Mouse (Mus musculus): ENCODE measurements at regions not wholly inside any gene's neighbourhood (a gene's known extent, or its start where the extent isn't known, plus 50 kb on each side); places are given as distances from the start of the nearest gene placed in this dataset.

- H3K9me3 ChIP-seq (ENCODE audit: low read length): no peaks in the 10 kb centered on the region
- no peaks in the 10 kb centered on the region for H3K36me3 ChIP-seq (ENCODE audit: insufficient read depth, low read length)
- WGBS: 77% methylated on average over 6 of the region's 6 CpGs
- no peak overlapping the region for H3K4me2 ChIP-seq (ENCODE audit: low read depth, low read length, poor library complexity, severe bottlenecking)
- no peaks in the 10 kb centered on the region for H3K27me3 ChIP-seq (ENCODE audit: insufficient read depth, low read length)
- no peak for TF ChIP-seq CTCF (IDR thresholded peaks at IDR 0.05)
- H3K4me3 ChIP-seq (ENCODE audit: low read depth, low read length): no peak overlapping the region
- ATAC-seq (ENCODE audit: low FRiP score): no peak
- no peaks in the 10 kb centered on the region for H3K4me1 ChIP-seq (ENCODE audit: insufficient read depth, low read length)
- no peak overlapping the region for H3K27ac ChIP-seq (ENCODE audit: low read depth, low read length)
- no peak for DNase-seq (ENCODE audit: low spot score)
- H3K9ac ChIP-seq (replicated peaks; ENCODE audit: low read length, poor library complexity, severe bottlenecking): no peak overlapping the region
Observed at GRCm38 (mm10) chr13:37622366-37623088, 155.7 kb upstream of the Rreb1 start.

- WGBS: 35% methylated on average over 1 of the region's 1 CpGs
- ATAC-seq (ENCODE audit: low FRiP score) (peak; percentile 35; the same call in 1 of the 2 replicates), DNase-seq (ENCODE audit: low spot score) (no peak)
- Histone ChIP-seq H3K4me2 (ENCODE audit: low read depth, low read length, poor library complexity, severe bottlenecking) (no peak overlapping the region), H3K36me3 (ENCODE audit: insufficient read depth, low read length) (no peaks in the 10 kb centered on the region), H3K4me3 (ENCODE audit: low read depth, low read length) (no peak overlapping the region), H3K9me3 (ENCODE audit: low read length) (no peaks in the 10 kb centered on the region), H3K9ac (replicated peaks; ENCODE audit: low read length, poor library complexity, severe bottlenecking) (no peak overlapping the region), H3K4me1 (ENCODE audit: insufficient read depth, low read length) (no peaks in the 10 kb centered on the region), H3K27ac (ENCODE audit: low read depth, low read length) (no peak overlapping the region), H3K27me3 (ENCODE audit: insufficient read depth, low read length) (no peaks in the 10 kb centered on the region)
- no peak for TF ChIP-seq CTCF (IDR thresholded peaks at IDR 0.05)
Observed at GRCm38 (mm10) chr13:37624741-37625140, 153.5 kb upstream of the Rreb1 start.

- Histone ChIP-seq H3K9ac (replicated peaks; ENCODE audit: low read length, poor library complexity, severe bottlenecking) (no peak overlapping the region), H3K4me1 (ENCODE audit: insufficient read depth, low read length) (no peaks in the 10 kb centered on the region), H3K4me3 (ENCODE audit: low read depth, low read length) (no peak overlapping the region), H3K27me3 (ENCODE audit: insufficient read depth, low read length) (no peaks in the 10 kb centered on the region), H3K4me2 (ENCODE audit: low read depth, low read length, poor library complexity, severe bottlenecking) (no peak overlapping the region), H3K27ac (ENCODE audit: low read depth, low read length) (no peak overlapping the region), H3K9me3 (ENCODE audit: low read length) (no peaks in the 10 kb centered on the region), H3K36me3 (ENCODE audit: insufficient read depth, low read length) (no peaks in the 10 kb centered on the region)
- no peak for TF ChIP-seq CTCF (IDR thresholded peaks at IDR 0.05)
- WGBS: 86% methylated on average over 13 of the region's 13 CpGs
- DNase-seq (ENCODE audit: low spot score): no peak
- ATAC-seq (ENCODE audit: low FRiP score): no peak
Observed at GRCm38 (mm10) chr13:37625532-37626235, 152.5 kb upstream of the Rreb1 start.

GRCm38 (mm10) chr13:37628391-37629270 is 149.6 kb upstream of the Rreb1 start:
- DNase-seq (ENCODE audit: low spot score) (no peak), ATAC-seq (ENCODE audit: low FRiP score) (no peak)
- H3K9ac ChIP-seq (replicated peaks; ENCODE audit: low read length, poor library complexity, severe bottlenecking): no peak overlapping the region
- H3K4me2 ChIP-seq (ENCODE audit: low read depth, low read length, poor library complexity, severe bottlenecking): no peak overlapping the region
- H3K36me3 ChIP-seq (ENCODE audit: insufficient read depth, low read length): no peaks in the 10 kb centered on the region
- H3K4me3 ChIP-seq (ENCODE audit: low read depth, low read length): no peak overlapping the region
- no peaks in the 10 kb centered on the region for H3K27me3 ChIP-seq (ENCODE audit: insufficient read depth, low read length)
- TF ChIP-seq CTCF (IDR thresholded peaks at IDR 0.05): no peak
- no peak overlapping the region for H3K27ac ChIP-seq (ENCODE audit: low read depth, low read length)
- H3K9me3 ChIP-seq (ENCODE audit: low read length): 0 out of 2 replicates have a peak, but pooled peaks cover 6% of the 10 kb centered on the region
- WGBS: 62% methylated on average over 16 of the region's 16 CpGs
- no peaks in the 10 kb centered on the region for H3K4me1 ChIP-seq (ENCODE audit: insufficient read depth, low read length)

- WGBS: 68% methylated on average over 6 of the region's 6 CpGs
- no peak overlapping the region for H3K27ac ChIP-seq (ENCODE audit: low read depth, low read length)
- H3K9me3 ChIP-seq (ENCODE audit: low read length): 0 out of 2 replicates have a peak, but pooled peaks cover 6% of the 10 kb centered on the region
- ATAC-seq (ENCODE audit: low FRiP score) (no peak), DNase-seq (ENCODE audit: low spot score) (no peak)
- TF ChIP-seq CTCF (IDR thresholded peaks at IDR 0.05): no peak
- no peak overlapping the region for H3K4me2 ChIP-seq (ENCODE audit: low read depth, low read length, poor library complexity, severe bottlenecking)
- H3K4me3 ChIP-seq (ENCODE audit: low read depth, low read length): no peak overlapping the region
- no peaks in the 10 kb centered on the region for H3K27me3 ChIP-seq (ENCODE audit: insufficient read depth, low read length)
- H3K9ac ChIP-seq (replicated peaks; ENCODE audit: low read length, poor library complexity, severe bottlenecking): no peak overlapping the region
- no peaks in the 10 kb centered on the region for H3K36me3 ChIP-seq (ENCODE audit: insufficient read depth, low read length)
- H3K4me1 ChIP-seq (ENCODE audit: insufficient read depth, low read length): no peaks in the 10 kb centered on the region
Observed at GRCm38 (mm10) chr13:37629271-37629899, 148.8 kb upstream of the Rreb1 start.
